Mouse (Mus musculus): Measurements from ENCODE around the gene Mgat5b. TPM values are rescaled to one million over a fixed set of nuclear protein-coding genes. Genes with fewer than 3 reads are reported as not detected.

The Mgat5b gene
- total and polyA plus RNA-seq, 3 experiments: not detected

GRCm38 (mm10) chr11:116944346-116944745, 25.7 kb downstream of the Mgat5b start:
- H3K79me2 ChIP-seq (ENCODE audit: control insufficient read depth, insufficient read depth, low read length, poor library complexity): no peaks in the 10 kb centered on the region
- no peak overlapping the region for H3K27ac ChIP-seq (ENCODE audit: control insufficient read depth, low read depth, low read length)
- H3K9ac ChIP-seq (ENCODE audit: control insufficient read depth, low read depth, low read length, poor library complexity, severe bottlenecking): no peak overlapping the region
- no peaks in the 10 kb centered on the region for H3K9me3 ChIP-seq (replicated peaks; ENCODE audit: insufficient read depth, low read length)
- no peaks in the 10 kb centered on the region for H3K36me3 ChIP-seq (ENCODE audit: control insufficient read depth in 1 of 2, insufficient read depth in 2 of 2, low read length in 2 of 2)
- TF ChIP-seq POLR2AphosphoS2 (IDR thresholded peaks at IDR 0.05; ENCODE audit: low read length): no peak
- no peak for TF ChIP-seq SMC3 (IDR thresholded peaks at IDR 0.05; ENCODE audit: low read depth, low read length)
- TF ChIP-seq ZNF384 (IDR thresholded peaks at IDR 0.05; ENCODE audit: low read depth, low read length): no peak
- no peak for TF ChIP-seq MAZ (IDR thresholded peaks at IDR 0.05; ENCODE audit: low read depth, low read length)
- peak; percentile 21; the same call in 1 of the 2 replicates for TF ChIP-seq TCF12 (IDR thresholded peaks at IDR 0.05; ENCODE audit: low read depth, low read length)
- no peak for TF ChIP-seq NELFE (IDR thresholded peaks at IDR 0.05; ENCODE audit: low read depth, low read length)
- no peak for TF ChIP-seq POLR2A (IDR thresholded peaks at IDR 0.05; ENCODE audit: control insufficient read depth in 1 of 2, insufficient read depth in 1 of 2, low read depth in 1 of 2, low read length in 2 of 2, poor library complexity in 1 of 2)
- TF ChIP-seq MXI1 (IDR thresholded peaks at IDR 0.05; ENCODE audit: low read depth, low read length): no peak
- TF ChIP-seq CHD1 (IDR thresholded peaks at IDR 0.05; ENCODE audit: low read depth, low read length): no peak
- TF ChIP-seq TAL1 (IDR thresholded peaks at IDR 0.05; ENCODE audit: low read length): 0 out of 2 replicates have a peak, but pooled peaks have one; percentile 22
- no peak for TF ChIP-seq USF1 (IDR thresholded peaks at IDR 0.05; ENCODE audit: low read depth, low read length)
- TF ChIP-seq MYC (IDR thresholded peaks at IDR 0.05; ENCODE audit: low read depth, low read length): no peak
- no peak for TF ChIP-seq ZKSCAN1 (IDR thresholded peaks at IDR 0.05; ENCODE audit: low read depth, low read length)
- TF ChIP-seq UBTF (IDR thresholded peaks at IDR 0.05; ENCODE audit: borderline replicate concordance, insufficient read depth, low read depth, low read length): no peak
- TF ChIP-seq CTCF (IDR thresholded peaks at IDR 0.05 in 2 of 3, conservative IDR thresholded peaks at IDR 0.05 in 1 of 3; ENCODE audit: control insufficient read depth in 1 of 3, insufficient read depth in 1 of 3, low read depth in 2 of 3, low read length in 3 of 3, poor library complexity in 1 of 3, severe bottlenecking in 1 of 3): no peak
- no peak for TF ChIP-seq USF2 (IDR thresholded peaks at IDR 0.05; ENCODE audit: borderline replicate concordance in 1 of 2, insufficient read depth in 1 of 2, low read depth in 1 of 2, low read length in 2 of 2)
- TF ChIP-seq E2F4 (IDR thresholded peaks at IDR 0.05; ENCODE audit: borderline replicate concordance, low read depth, low read length): no peak
- no peak for TF ChIP-seq ETS1 (IDR thresholded peaks at IDR 0.05; ENCODE audit: low read depth, low read length)
- TF ChIP-seq MAFK (IDR thresholded peaks at IDR 0.05; ENCODE audit: borderline replicate concordance, low read depth, low read length): no peak
- TF ChIP-seq RAD21 (IDR thresholded peaks at IDR 0.05; ENCODE audit: low read depth, low read length): no peak
- no peak for TF ChIP-seq SIN3A (IDR thresholded peaks at IDR 0.05; ENCODE audit: low read length)
- TF ChIP-seq MEF2A (IDR thresholded peaks at IDR 0.05; ENCODE audit: extremely low read depth, insufficient replicate concordance, low read depth, low read length, poor library complexity, severe bottlenecking): no peak
- peak in 1 of 2 experiments; percentile 64; a peak in 3 of 4 replicates for TF ChIP-seq EP300 (IDR thresholded peaks at IDR 0.05; ENCODE audit: low read depth in 1 of 2, low read length in 2 of 2)
- peak; percentile 69; the same call in 1 of the 2 replicates for TF ChIP-seq GATA1 (IDR thresholded peaks at IDR 0.05; ENCODE audit: low read depth, low read length)
- TF ChIP-seq RCOR1 (IDR thresholded peaks at IDR 0.05; ENCODE audit: low read depth, low read length): peak; percentile 26; the same call in 1 of the 2 replicates
- H3K4me3 ChIP-seq (ENCODE audit: control insufficient read depth in 1 of 2, insufficient read depth in 1 of 2, low read depth in 2 of 2, low read length in 2 of 2): no peak overlapping the region
- H3K27me3 ChIP-seq (ENCODE audit: control insufficient read depth in 1 of 2, insufficient read depth in 2 of 2, low read length in 2 of 2): no peaks in the 10 kb centered on the region; a peak in 2 of 4 replicates
- peak; percentile 69 for DNase-seq (ENCODE audit: low read depth, low spot score)
- H3K4me1 ChIP-seq (ENCODE audit: control insufficient read depth in 1 of 2, insufficient read depth in 2 of 2, low read length in 2 of 2): peaks cover 0 to 7% of the 10 kb centered on the region in 2 experiments; a peak in 2 of 4 replicates

Measured in MEL (cell line).